Mouse (Mus musculus) layer of hippocampus, postnatal 36 days (tissue): ENCODE data around the gene Sh3gl2. TPM values are rescaled to one million over a fixed set of nuclear protein-coding genes. Genes with fewer than 3 reads are reported as not detected.
A peak's percentile ranks its signal among the peaks of the same experiment; 100 is the strongest.

Source experiments
- DNase-seq, 2 experiments: peaks; one replicate each; pipeline ENCODE4 v3.0.0; 2022
- total RNA-seq, 2 experiments: library from RNA; stranded (reverse); gene quantifications; 2 replicates each; pipeline ENCODE4 v1.2.3; 2021

Gene Sh3gl2
- total RNA-seq, 2 experiments from 2014 or later: 280 to 322 TPM

GRCm38 (mm10) chr4:85305912-85306573, 101.1 kb downstream of the Sh3gl2 start:
- DNase-seq: no peak

- DNase-seq: no peak
Measured at GRCm38 (mm10) chr4:85319092-85319491, 114.2 kb downstream of the Sh3gl2 start.

GRCm38 (mm10) chr4:85325454-85325853, 120.5 kb downstream of the Sh3gl2 start:
- peak; percentile 60 for DNase-seq

- DNase-seq: no peak
Measured at GRCm38 (mm10) chr4:85326052-85326451, 121.1 kb downstream of the Sh3gl2 start.

- DNase-seq: peak; percentile 33 to 48
Measured at GRCm38 (mm10) chr4:85334688-85335200, 129.8 kb downstream of the Sh3gl2 start.

GRCm38 (mm10) chr4:85336356-85336755, 131.4 kb downstream of the Sh3gl2 start:
- no peak for DNase-seq

- DNase-seq: no peak
Measured at GRCm38 (mm10) chr4:85339126-85339525, 134.2 kb downstream of the Sh3gl2 start.

- no peak for DNase-seq
Measured at GRCm38 (mm10) chr4:85340686-85341085, 135.8 kb downstream of the Sh3gl2 start.

GRCm38 (mm10) chr4:85345911-85346310, 141.0 kb downstream of the Sh3gl2 start:
- DNase-seq: no peak

GRCm38 (mm10) chr4:85348079-85348643, 143.2 kb downstream of the Sh3gl2 start:
- DNase-seq: no peak

- DNase-seq: no peak
Measured at GRCm38 (mm10) chr4:85362661-85363060, 157.7 kb downstream of the Sh3gl2 start.

GRCm38 (mm10) chr4:85363205-85363604, 158.3 kb downstream of the Sh3gl2 start:
- no peak for DNase-seq

- no peak for DNase-seq
Measured at GRCm38 (mm10) chr4:85371036-85371435, 166.1 kb downstream of the Sh3gl2 start.

- no peak for DNase-seq
Measured at GRCm38 (mm10) chr4:85374801-85375200, 169.9 kb downstream of the Sh3gl2 start.

GRCm38 (mm10) chr4:85376187-85376586, 171.3 kb downstream of the Sh3gl2 start:
- DNase-seq: no peak

- no peak for DNase-seq
Measured at GRCm38 (mm10) chr4:85376610-85377009, 171.7 kb downstream of the Sh3gl2 start.

- no peak for DNase-seq
Measured at GRCm38 (mm10) chr4:85385241-85385640, 180.3 kb downstream of the Sh3gl2 start.

GRCm38 (mm10) chr4:85387676-85388075, 182.8 kb downstream of the Sh3gl2 start:
- DNase-seq: no peak

GRCm38 (mm10) chr4:85391795-85392194, 186.9 kb downstream of the Sh3gl2 start:
- no peak for DNase-seq

- no peak for DNase-seq
Measured at GRCm38 (mm10) chr4:85398765-85399164, 193.8 kb downstream of the Sh3gl2 start.

- DNase-seq: peak; percentile 26 to 35
Measured at GRCm38 (mm10) chr4:85402823-85403222, 197.9 kb downstream of the Sh3gl2 start.

GRCm38 (mm10) chr4:85404424-85405194, 199.7 kb downstream of the Sh3gl2 start:
- DNase-seq: peak; percentile 25 to 53

GRCm38 (mm10) chr4:85405276-85405675, 200.3 kb downstream of the Sh3gl2 start:
- peak; percentile 18 to 36 for DNase-seq
